Comparison of ENCODE assay signal across 8 mouse cellular contexts in the genomic region with DNA sequence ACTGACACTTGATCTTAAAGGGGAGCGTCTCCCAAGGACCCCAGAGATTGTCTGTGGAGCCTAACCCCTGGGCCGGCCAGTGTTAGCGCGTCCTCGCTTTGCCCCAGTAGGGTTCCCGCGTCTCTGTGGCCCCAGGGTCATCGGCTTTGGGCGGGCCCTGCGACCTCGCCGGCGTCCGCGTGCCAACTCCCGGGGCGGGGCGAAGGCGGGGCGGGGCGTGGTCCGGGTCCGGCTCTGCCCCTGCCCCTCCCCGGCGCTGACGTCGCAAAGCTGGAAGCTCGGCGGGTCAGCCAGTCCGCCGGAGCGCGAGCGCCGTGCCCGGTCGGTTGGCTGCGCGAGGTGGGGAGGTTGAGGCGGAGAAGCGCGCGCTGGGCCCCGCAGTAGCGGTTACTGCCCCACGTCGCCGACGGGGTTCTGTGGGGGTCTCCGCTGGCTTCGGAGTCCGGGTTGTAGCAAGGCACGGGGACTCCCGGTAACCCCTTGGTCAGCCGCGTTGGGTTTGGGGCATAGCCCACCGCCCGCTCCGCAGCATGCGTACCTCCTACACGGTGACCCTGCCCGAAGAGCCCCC. TPM values are rescaled to one million over a fixed set of nuclear protein-coding genes. Genes with fewer than 3 reads are reported as not detected.
A peak's percentile ranks its signal among the peaks of the same experiment; 100 is the strongest.
DNase-seq lines count a peak whose midpoint lies in the region; ATAC-seq and TF ChIP-seq lines count a peak whose summit lies in the region.

No protein-coding gene starts in this region.

- H3K4me3 ChIP-seq in G1E (ENCODE audit: low read depth, low read length): peak overlapping the region; percentile 72
- peak overlapping the region; percentile 67 for H3K4me3 ChIP-seq in hindbrain, embryonic 10.5 days

- peak; percentile 76 for DNase-seq in G1E (ENCODE audit: low spot score)
- peak; percentile 96 for DNase-seq in cerebellum, adult 8-10 months
- DNase-seq in hindbrain, embryonic 10.5 days (ENCODE audit: low spot score): peak; percentile 92
- DNase-seq in layer of hippocampus, postnatal 14 days (ENCODE audit: low spot score in 2 of 2): peak; percentile 86 to 89
- peak; percentile 94 for DNase-seq in lung, postnatal 10 days
- peak; percentile 89 for DNase-seq in ovary, postnatal 14 days (ENCODE audit: low spot score)
- peak; percentile 84 for DNase-seq in thymus, postnatal 14 days

- H3K4me1 ChIP-seq in G1E (ENCODE audit: insufficient read depth, low read depth, low read length): peaks cover 50% of the 10 kb centered on the region
- H3K4me1 ChIP-seq in hindbrain, embryonic 10.5 days (replicated peaks): peaks cover 60% of the 10 kb centered on the region

- peaks cover 31% of the 10 kb centered on the region for H3K27me3 ChIP-seq in G1E (ENCODE audit: insufficient read depth, low read length)
- H3K27me3 ChIP-seq in hindbrain, embryonic 10.5 days (ENCODE audit: insufficient read depth, poor library complexity, severe bottlenecking): peaks cover 97% of the 10 kb centered on the region

- no peak for TF ChIP-seq CTCF in G1E (IDR thresholded peaks at IDR 0.05; ENCODE audit: low read depth, low read length)

- no peaks in the 10 kb centered on the region for H3K9me3 ChIP-seq in G1E (replicated peaks)
- H3K9me3 ChIP-seq in hindbrain, embryonic 10.5 days: no peaks in the 10 kb centered on the region

- peaks cover 2% of the 10 kb centered on the region for H3K36me3 ChIP-seq in G1E (replicated peaks)
- 0 out of 2 replicates have a peak, but pooled peaks cover 6% of the 10 kb centered on the region for H3K36me3 ChIP-seq in hindbrain, embryonic 10.5 days

- peak; percentile 40 for ATAC-seq in G1E (ENCODE audit: extremely low read depth, insufficient number of reproducible peaks, low FRiP score, poor library complexity, severe bottlenecking)
- ATAC-seq in frontal cortex, adult (ENCODE audit: low TSS enrichment): peak; percentile 10; the same call in 1 of the 2 replicates

- H3K27ac ChIP-seq in hindbrain, embryonic 10.5 days: peak overlapping the region; percentile 86

- WGBS in hindbrain, embryonic 10.5 days: under 1% methylated on average over 62 of the region's 62 CpGs

RNA-seq across cellular contexts. Expression of gene Mfrp, which starts 16.8 kb away (rescaled TPM):
- total RNA-seq in G1E (2014; fragmentation: Nextera tagmentation): not detected in 2 replicates
- not detected in 2 replicates for total RNA-seq in G1E (2017)
- not detected in 2 replicates for polyA plus RNA-seq in G1E (2012)
- polyA plus RNA-seq in hindbrain, embryonic 10.5 days (2016; fragmentation: Nextera tagmentation; extraction: Ambion mirVana): 0.14 and 0.30 TPM in 2 replicates
- total RNA-seq in layer of hippocampus, postnatal 14 days (2021): 1 to 10 TPM in 1 of 2 experiments, under 1 TPM in 1; 0.33 to 8.6 TPM

RNA-seq across cellular contexts. Expression of gene Usp2, which starts 17.9 kb away (rescaled TPM):
- total RNA-seq in G1E (2014; fragmentation: Nextera tagmentation) (8.3 and 20.1 TPM in 2 replicates), G1E (2017) (8.6 and 12.3 TPM in 2 replicates)
- 3.2 and 4.1 TPM in 2 replicates for polyA plus RNA-seq in G1E (2012)
- polyA plus RNA-seq in hindbrain, embryonic 10.5 days (2016; fragmentation: Nextera tagmentation; extraction: Ambion mirVana): 13.5 and 14.3 TPM in 2 replicates
- 10 to 100 TPM; 60.3 to 70.8 TPM for total RNA-seq in layer of hippocampus, postnatal 14 days (2021)

RNA-seq across cellular contexts. Expression of gene C1qtnf5, which starts 22.3 kb away (rescaled TPM):
- total RNA-seq in G1E (2014; fragmentation: Nextera tagmentation): not detected in 2 replicates
- total RNA-seq in G1E (2017): 0.29 TPM in 1 of 2 replicates, not detected in the other
- polyA plus RNA-seq in G1E (2012): 0.21 TPM in 1 of 2 replicates, not detected in the other
- 0.31 and 1.1 TPM in 2 replicates for polyA plus RNA-seq in hindbrain, embryonic 10.5 days (2016; fragmentation: Nextera tagmentation; extraction: Ambion mirVana)
- 10 to 100 TPM; 13.5 to 18.6 TPM for total RNA-seq in layer of hippocampus, postnatal 14 days (2021)

RNA-seq across cellular contexts. Expression of gene Gm49380, which starts 28.6 kb away (rescaled TPM):
- total RNA-seq in G1E (2014; fragmentation: Nextera tagmentation): not detected in 2 replicates
- total RNA-seq in G1E (2017): 0.12 and 0.27 TPM in 2 replicates
- polyA plus RNA-seq in G1E (2012): 0.15 TPM in 1 of 2 replicates, not detected in the other
- 0.22 and 0.75 TPM in 2 replicates for polyA plus RNA-seq in hindbrain, embryonic 10.5 days (2016; fragmentation: Nextera tagmentation; extraction: Ambion mirVana)
- total RNA-seq in layer of hippocampus, postnatal 14 days (2021): under 1 TPM; 0.14 to 0.29 TPM

RNA-seq across cellular contexts. Expression of gene Rnf26, which starts 28.6 kb away (rescaled TPM):
- total RNA-seq in G1E (2014; fragmentation: Nextera tagmentation): 40.6 and 46.9 TPM in 2 replicates
- 10.5 and 11.4 TPM in 2 replicates for total RNA-seq in G1E (2017)
- 29.7 and 41.9 TPM in 2 replicates for polyA plus RNA-seq in G1E (2012)
- polyA plus RNA-seq in hindbrain, embryonic 10.5 days (2016; fragmentation: Nextera tagmentation; extraction: Ambion mirVana): 75.6 and 76.9 TPM in 2 replicates
- total RNA-seq in layer of hippocampus, postnatal 14 days (2021): 10 to 100 TPM; 27.7 to 28.2 TPM

Comparison
In these comparisons a context has a peak if more than half of its experiments do, and no peak if none do; other contexts are left out.
1. Peak in every context shown above with its lines: DNase-seq, ATAC-seq, H3K4me3 ChIP-seq and H3K27ac ChIP-seq.
2. RNA of gene C1qtnf5, which starts 22.3 kb away (total RNA-seq): 13.5 to 18.6 TPM in layer of hippocampus, postnatal 14 days; 0.29 TPM in G1E; every median in the first group is over 10 times any median in the second.